Mouse (Mus musculus) G1E-ER4 (cell line): ENCODE data around the gene Cd200. TPM values are rescaled to one million over a fixed set of nuclear protein-coding genes. Genes with fewer than 3 reads are reported as not detected.

Experiments
- GATA1 ChIP-seq: IDR thresholded peaks from one replicate; pipeline ENCODE4 v1.8.0; 2012; ENCODE audit warnings: low read length, inconsistent platforms
- polyA plus RNA-seq: library from polyadenylated mRNA; stranded (reverse); fragments of >175 nt; gene quantifications from 2 replicates; pipeline ENCODE4 v1.2.3, GENCODE M21; 2012

The Cd200 gene
- polyA plus RNA-seq, 1 experiment = not detected

DNA sequence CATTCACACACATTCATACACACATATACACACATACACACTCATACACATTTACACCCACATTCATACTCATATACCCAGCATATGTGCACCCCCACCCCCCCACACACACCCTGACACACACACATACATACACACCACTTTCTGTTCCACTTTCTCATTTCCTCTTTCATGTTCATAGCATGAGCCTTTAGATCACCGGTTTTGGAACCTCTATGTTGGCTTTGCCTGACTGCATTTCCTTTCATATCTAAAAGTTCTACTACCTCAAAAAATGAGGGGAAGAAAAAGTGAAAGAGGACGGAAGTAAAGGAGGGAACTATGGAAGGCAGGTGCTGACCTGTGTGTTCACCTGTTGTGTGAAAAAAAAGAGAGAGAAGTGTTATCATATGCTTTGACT lies 19.0 kb downstream of the Cd200 start:
- no peak for TF ChIP-seq GATA1

DNA sequence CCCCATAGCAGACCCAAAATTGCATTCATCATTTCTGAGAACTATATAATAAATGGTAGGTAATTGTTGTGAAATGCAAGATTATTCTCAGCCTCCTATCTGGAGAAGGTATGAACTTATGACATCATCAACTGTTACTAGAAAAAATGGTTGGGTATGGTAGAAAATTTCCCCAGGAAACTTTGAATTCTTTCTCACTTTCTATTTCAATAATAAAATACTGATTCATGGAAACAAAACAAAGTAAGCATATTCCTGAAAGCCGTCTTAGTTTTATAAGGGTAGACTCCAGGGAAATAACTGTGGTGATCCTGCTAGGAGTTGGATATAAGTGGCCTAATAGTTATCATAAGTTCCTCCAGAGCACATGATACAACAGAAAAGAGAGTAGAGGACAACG lies 19.8 kb downstream of the Cd200 start:
- TF ChIP-seq GATA1 = no peak

DNA sequence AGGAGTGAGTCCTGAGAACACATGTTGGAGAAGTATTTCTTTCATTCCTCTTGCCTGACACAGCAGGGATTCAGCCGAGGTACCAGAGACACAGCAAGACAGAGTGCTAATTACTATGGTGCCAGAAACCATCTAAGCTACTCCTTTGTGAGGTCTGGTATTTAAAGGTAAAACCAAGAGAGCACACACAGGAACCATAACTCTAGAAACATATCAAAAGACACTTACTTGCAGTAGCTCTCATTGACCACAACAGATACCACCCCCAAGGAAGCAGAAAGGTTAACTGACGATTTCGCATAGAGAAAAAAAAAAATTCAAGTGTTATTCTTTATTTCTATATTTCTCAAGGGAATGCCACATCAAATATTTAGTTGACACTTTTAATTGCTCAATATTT lies 27.0 kb downstream of the Cd200 start:
- TF ChIP-seq GATA1 = no peak

GRCm38 (mm10) chr16:45378959-45379358 lies 29.9 kb downstream of the Cd200 start:
- no peak for TF ChIP-seq GATA1

DNA sequence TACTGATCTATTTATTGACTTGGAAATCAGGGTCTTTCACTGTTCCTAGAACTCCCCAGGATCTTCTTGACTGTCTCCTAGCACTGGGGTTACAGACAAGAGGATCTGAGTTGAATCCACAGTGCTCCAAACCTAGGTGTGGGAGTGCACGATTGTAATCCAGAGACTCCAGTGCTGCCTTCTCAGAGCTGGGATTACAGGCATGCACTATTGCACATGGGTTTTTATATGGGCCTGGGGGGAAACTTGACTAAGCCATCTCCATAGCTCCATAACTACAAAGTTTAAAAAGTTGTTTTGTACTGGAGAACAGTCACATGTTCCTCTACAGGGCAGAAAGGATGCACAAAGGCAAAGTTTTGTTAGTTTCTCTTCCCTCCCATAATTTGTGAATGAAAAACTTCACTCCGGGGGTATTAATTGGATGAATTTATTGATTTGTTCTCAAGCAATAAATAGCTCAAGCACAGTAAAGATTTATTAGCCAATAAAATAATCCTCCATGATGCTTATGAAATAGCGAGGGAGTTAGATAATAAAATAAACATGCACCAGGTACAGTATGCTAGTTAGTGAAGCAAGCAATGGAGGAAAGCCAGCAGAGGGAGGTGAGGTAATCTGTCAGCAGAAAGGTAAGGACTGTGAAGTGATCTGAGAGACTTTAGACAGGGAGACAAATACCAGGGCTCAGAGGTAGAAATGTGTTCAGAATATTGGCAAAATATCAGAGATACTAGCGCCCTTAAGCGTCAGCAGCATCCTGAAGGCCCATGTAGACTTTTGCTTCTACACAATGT lies 30.5 kb downstream of the Cd200 start:
- TF ChIP-seq GATA1 = no peak

DNA sequence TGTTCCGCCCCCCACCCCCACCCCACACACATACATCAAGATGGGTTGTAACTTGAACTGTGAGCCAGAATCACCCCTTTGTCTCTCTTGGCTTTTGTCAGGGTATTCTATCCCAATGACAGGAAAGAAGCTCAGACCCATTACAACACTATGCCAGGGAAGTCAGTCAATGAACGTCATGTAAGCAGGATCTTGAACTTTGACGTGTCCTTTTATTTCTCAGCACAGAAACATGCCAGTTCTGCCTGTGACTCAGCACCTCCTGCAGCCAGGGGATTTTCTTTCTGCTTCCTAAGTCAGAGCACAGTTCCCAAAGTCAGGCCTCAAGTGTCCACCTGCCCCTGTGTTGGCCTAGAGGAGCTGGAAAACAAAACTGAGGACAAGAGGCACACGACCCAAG lies 31.5 kb downstream of the Cd200 start:
- TF ChIP-seq GATA1 = no peak

DNA sequence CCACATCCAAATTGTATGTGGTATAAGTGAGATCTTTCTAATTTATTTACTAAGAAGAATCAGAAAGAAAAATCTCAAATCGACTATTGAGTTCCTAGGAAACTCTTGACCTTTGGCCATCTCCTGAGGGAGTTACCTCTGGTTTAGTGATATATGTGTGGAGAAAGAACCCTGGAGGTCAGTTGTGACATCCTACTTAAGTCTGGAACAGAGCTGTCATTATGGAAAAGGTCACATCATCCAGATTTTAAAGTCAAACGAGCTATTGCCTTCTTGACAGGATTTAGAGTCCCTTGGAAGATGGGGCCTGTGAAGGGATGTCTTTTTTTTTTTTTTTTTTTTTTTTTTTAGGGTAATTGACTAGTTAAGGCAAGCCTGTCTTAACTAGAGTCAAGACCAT lies 32.0 kb downstream of the Cd200 start:
- TF ChIP-seq GATA1 = no peak

DNA sequence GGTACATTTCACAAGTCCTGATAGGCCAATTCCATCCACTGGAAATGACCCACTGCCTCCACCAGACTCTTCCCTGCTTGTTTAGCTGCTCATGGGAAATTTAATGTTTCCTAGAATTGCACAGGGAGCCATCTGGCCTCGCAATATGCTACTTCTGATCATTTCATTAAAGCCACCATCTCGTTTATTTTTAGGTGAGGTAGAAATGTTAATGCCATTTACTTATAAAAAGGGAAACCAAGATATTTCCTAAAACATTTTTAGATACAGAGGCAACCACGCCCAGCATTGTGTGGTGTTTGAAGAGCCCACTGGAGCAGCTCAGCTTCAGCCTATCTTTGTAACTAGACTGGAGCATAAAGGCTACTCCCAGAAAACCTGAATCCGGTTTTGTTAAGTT lies 32.6 kb downstream of the Cd200 start:
- TF ChIP-seq GATA1 = no peak

GRCm38 (mm10) chr16:45375506-45376225 lies 33.2 kb downstream of the Cd200 start:
- no peak for TF ChIP-seq GATA1

GRCm38 (mm10) chr16:45374074-45374473 lies 34.8 kb downstream of the Cd200 start:
- no peak for TF ChIP-seq GATA1

GRCm38 (mm10) chr16:45371076-45371475 lies 37.8 kb downstream of the Cd200 start:
- TF ChIP-seq GATA1 = no peak

GRCm38 (mm10) chr16:45369285-45369965 lies 39.4 kb downstream of the Cd200 start:
- no peak for TF ChIP-seq GATA1

GRCm38 (mm10) chr16:45366111-45366510 lies 42.7 kb downstream of the Cd200 start:
- no peak for TF ChIP-seq GATA1

DNA sequence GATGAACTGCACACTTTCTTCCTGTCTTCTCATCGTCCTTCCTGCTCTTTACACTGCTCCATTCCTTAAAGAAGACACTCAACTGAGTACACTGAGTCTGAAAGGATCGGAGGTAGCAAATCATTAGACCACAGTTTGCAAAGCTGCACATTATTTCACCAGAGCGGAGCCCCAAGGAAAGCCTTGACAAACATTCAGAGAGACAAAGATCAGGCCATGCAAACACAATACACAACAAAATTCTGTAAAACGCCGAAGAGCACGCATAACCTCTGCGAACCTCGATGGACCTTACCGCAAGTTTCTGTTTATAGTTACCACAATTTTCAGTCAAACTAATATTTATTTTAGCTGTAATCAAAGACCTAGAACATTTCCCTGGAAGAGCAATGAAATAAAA lies 43.5 kb downstream of the Cd200 start:
- TF ChIP-seq GATA1 = no peak

- TF ChIP-seq GATA1 = no peak
These were observed 44.2 kb downstream of the Cd200 start for GRCm38 (mm10) chr16:45364627-45365026.

- no peak for TF ChIP-seq GATA1
These were observed 45.3 kb downstream of the Cd200 start for GRCm38 (mm10) chr16:45363480-45364045.
